Mouse (Mus musculus) skeletal muscle tissue, adult 2 months (tissue): ENCODE measurements at regions not wholly inside any gene's neighbourhood (a gene's known extent, or its start where the extent isn't known, plus 50 kb on each side); places are given as distances from the start of the nearest gene placed in this dataset.

Experiments
- DNase-seq: peaks from one replicate; pipeline ENCODE4 v3.0.0-alpha.2; 2012; ENCODE audit warnings: low read depth, low spot score

DNA sequence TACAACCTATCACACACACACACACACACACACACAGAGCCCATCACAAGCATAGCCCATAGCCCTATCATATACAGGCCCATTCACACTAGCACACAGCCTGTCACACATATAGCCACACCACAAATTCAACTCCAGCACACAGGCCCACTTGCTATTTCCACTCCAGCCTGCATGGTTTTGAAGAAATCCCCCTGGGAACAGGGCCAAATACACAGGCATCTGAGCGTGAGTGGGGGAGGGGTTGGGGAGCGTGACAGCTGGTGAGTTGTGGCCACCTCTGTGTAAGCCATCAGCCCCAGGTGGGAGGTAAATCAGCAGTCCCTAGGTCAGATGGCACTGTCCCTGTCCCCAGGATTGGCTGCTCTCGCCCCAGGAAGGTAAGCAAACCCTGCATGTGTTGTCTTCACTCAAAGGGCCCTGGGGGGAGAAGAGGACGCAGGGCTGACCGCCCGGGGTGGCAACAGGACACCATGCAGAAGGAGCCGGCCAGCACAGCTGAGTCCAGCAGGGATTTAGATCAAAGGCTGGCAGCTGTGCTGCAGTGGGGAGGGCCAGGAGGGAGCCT is 153.6 kb upstream of the Gm3448 start:
- peak; percentile 96 for DNase-seq

DNA sequence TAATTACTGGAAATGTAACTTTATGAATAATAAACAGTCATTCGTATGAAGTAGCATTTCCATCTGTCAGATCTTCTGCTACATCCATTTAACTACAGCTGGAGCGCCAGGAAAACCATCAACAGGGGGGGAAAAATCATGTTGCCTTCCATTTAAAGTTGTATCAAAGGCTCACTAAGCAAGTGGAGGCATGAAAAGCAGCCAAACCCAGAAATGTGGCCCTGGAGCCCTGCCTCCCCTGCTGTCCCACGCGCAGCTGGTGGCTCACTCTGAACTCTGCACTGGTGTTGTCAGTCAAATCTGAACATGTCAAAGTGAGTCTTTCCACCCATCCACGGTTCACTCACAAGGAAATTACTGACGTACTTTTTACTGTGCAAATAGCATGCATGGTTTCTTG is 152.5 kb upstream of the Gm3448 start:
- no peak for DNase-seq

DNA sequence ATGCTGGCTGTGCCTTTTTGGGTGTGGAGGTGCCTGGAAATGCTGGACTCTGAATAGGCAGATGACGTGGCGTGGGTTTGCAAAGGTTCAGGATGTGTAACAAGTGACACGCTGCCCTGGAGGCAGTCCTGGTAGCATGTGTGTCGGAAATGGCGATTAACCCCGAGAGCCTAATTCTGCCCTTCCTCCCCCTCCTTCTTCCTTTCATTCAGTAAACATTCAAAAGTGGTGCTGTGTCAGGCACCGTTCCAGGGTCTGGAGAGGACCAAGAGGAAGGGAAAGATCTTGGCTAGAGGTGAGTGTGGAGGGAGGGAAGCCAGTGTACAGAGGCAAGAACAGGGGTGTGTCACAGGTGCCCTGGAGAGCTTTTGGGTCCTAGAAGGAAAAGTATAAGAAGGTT is 151.5 kb upstream of the Gm3448 start:
- peak; percentile 25 for DNase-seq

DNA sequence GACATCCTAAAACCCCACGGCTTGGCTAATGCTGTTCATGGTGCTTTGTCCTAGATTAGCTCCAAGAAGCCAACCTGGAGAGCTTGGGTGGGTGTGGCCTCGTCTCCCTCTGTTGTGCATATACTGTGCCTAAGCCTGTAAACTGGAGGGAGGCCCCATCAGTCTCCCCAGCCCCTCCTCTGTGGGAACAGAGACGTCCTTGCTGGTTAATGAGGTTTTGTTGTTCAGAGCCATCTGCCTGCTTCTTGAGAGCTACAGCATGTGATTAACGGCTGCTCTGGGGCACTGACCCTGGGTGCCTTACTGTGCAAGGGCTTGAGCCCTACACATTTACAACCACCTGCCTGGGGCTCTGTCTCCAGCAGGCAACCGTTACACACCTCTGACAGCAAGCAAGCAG is 143.9 kb upstream of the Gm3448 start:
- DNase-seq: no peak

DNA sequence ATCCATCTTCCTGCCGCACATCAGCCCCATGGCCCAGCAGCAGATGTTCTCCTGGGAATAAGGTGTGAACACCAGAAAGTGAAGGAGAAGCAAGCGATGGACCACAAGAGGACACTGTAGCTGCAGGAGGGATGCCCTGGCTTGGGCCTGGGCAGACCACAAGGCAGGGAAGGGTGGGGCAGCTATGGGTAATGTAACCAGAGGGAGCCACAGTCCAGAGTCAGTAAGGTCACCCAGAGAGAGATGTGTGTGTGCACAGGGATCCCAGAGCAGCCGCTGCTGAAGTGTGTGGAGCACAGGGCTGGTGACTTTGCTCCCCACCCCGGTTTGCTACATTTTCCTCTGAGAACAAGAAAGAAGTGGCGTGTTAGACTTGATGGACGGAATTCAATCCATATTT is 142.5 kb upstream of the Gm3448 start:
- DNase-seq: peak; percentile 70

DNA sequence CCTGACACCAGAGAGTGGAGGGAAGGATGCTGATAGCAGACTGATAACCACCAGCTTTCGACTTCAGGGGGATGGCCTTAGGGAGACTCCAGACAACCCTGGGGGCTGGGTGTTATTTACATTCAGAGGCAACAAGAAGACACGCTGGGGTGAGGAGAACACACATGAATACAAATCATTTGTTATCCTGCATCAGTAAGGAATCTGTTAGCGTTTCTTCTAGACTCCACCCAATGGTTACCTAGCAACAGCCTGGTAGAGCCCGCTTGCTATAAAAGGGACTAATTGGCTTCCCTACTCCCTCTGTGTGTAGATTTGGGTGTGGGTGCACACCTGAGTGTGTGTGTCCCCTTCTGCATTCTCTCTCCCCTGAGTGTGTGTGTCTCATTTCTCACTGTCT is 140.8 kb upstream of the Gm3448 start:
- no peak for DNase-seq

DNA sequence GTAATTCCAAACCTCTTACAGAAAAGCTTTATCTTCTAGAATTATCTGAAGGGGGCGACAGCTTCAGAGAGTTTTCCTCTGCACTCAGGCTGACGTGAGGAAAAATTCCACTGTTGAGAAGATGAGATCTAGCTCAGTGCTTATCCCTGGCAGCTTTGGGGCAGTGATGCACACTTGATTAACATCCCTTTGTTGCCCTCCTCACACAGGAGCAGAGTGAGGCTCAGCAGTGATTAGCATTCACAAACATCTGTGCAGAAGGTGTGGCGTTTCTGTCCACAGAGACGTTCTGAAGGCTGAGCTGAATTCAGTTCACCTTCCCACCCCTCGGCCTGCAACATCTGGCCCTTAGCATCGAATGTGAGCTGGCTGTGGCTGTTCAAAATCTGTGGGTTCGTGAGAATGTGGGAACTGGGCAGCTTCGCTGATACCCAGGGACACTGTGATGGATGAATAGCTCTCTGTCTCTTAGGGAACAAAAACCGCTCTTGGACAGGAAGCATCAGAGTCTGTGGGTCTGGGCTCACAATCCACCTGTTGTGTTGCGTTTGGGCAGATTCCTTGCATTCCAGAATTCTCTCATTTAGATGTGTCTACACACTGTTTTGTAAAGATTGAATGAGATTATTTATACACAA is 139.0 kb upstream of the Gm3448 start:
- no peak for DNase-seq

DNA sequence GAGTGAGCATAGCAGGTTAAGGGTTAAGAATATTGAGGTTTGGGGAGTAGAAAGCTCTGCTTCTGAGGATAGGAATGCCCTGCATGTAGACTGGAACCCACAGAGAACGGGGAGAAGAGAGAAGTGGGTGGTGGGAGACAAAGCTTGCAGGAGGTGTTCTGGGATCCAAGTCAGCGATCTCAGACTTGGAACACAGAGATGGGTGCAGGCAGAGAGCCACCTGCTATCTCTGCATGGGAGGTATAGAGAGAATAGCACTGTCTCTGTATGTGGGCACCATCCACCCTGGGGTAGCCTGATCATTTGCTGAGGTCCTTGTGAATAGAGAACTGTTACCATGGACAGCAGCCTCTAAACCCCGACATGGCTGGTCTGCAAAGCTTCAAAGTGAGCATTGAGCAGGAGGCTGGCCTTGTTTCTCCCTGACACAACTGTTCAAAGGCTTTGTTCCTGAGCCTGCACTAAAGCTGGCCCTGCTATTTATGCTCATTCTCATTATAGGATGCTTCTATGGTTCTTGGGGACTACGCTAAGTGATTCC is 138.1 kb upstream of the Gm3448 start:
- DNase-seq: no peak

DNA sequence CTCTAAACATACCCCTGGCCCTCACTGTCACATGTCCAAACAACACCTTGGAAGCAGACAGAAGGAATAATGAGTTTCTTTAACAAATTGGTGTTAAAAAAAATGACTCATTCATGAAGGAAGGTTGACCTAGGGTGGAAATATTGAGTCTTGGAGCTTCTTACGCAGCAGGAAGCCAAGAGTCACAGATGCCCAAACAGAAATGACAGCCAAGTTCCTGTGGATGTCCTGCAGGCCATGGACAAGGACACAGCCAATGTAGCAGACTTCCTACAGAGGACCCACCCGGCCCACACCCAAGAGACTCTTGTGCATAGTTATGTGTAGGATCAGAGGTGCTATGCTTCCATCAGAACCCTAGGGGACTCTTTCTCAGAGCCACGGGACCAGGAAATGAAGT is 136.1 kb upstream of the Gm3448 start:
- DNase-seq: no peak

DNA sequence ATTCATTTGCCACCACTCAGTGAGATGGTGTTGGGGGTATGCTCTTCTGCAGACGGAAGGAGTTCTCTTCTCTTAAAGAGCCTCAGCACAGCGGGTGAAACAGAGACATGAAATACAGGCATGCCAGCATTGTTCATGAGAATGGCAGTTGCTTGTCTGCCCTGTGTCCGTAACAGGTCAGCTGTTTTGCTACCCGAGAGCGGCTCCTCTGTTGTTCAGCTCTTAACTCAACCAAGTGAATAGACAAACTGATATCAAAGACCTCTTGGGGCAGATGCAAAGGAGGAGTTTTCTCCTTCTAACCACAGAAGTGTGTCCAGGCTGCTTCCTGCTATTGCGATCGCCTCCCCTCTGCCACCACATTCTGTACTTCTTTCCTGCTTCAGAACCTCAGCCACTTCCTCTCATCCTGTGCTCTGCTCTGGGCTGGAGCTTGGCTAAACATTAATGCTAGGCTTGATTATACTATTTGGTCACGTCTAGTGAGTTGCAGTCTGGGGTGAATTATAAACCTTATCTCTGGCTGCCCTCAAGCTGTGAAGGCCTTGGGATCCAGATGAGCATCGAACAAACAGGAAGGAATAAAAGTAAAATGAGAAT is 133.1 kb upstream of the Gm3448 start:
- no peak for DNase-seq

DNA sequence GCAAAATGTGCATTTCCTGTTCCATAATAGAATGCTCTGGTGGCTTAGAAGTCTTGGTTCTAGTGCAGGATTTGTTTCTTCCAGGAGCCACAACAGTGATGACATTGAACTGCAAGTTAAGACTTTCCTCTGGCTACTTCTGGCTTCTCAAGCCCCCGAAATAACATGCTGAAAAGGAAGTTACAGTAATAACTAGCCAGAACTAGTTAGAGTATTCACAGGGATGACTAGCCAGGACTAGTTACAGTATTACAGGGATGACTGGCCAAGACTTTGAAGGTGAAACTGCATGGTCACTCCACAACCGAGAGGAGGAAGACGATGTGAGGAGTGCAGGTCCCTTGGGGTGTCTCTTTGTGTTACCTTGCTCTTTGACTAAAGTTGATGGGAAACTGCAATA is 126.6 kb upstream of the Gm3448 start:
- no peak for DNase-seq

DNA sequence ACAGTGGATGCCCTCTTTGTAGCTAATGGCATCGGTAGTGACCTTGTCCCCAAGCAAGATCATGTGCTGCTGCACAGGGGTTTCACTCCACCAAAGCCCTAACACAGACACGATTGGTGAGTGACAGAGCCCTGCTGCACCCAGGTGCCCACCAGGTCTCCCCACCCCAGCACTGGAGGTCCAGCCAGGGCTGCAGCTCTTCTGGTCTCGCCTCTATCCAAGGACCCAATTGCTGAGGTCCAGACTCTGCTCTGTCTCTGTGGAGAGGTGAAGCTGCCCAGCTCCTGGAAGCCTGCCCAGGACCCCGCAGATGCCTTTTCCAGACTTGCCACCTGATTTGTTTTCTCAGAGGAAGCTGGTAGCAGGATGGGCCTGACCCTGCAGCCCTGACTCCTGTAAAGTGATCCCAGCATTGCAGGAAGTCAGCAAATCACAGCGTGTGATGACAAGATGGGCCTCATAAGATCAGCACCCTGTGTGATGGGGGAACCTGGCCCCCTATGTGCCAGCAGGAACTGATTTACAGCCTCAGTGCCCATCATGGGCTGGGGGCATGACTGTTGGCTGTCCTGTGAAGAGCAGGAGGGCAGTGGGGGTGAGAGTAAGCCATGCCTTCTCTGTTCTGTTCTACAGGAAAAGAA is 116.5 kb upstream of the Gm3448 start:
- DNase-seq: no peak

DNA sequence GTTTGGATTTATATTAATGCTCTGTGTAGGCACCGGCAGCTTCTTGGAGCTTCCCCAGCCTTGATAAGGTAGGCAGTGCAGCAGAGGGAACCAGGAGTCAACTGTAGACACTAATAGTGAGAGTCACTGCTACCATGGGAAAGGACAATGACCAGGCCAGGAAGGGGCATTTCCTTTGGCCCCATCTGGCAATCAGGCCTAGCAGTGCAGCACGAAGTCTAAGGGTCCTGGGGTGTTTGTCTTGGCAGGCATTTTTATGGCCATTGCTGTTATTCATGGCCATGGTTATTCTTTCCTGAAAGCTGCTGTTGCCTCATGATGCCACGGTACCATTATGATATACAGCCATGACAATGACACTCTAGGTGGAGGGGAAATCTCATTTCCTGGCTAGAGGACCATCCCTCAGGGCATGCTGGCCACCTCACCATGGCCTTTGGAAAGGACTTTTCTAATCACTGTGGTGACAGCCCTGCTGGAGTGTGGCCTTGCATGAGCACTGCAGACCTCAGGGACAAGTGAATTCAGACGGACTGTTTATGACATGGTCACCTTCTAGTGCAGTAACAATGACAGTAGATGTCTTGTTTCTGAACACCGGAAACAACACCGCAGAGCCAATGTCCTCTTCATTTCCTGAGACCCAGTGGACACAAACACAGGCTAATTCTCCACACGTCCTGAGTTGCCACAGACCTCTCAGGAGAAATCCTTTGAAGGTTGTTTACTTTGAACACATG is 111.8 kb upstream of the Gm3448 start:
- DNase-seq: no peak

DNA sequence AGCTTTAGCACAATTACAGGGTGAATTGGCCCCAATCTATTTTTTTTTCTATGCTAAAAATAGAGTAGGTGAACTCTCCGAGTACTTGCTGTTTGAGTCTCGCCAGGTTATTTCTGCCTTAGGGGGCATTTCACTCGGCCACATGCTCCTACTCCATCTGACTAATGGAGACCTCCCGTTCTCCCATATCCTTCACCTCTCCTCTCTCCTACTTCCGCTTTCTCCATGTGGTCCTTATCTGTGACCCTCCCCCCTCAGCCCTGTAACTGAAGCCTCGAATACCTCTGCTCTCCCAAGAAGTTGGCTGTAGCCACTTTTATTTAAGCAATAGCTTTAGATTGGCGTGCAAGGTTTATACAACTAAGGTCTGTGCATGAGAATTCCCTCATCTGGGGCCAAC is 111.1 kb upstream of the Gm3448 start:
- DNase-seq: no peak

DNA sequence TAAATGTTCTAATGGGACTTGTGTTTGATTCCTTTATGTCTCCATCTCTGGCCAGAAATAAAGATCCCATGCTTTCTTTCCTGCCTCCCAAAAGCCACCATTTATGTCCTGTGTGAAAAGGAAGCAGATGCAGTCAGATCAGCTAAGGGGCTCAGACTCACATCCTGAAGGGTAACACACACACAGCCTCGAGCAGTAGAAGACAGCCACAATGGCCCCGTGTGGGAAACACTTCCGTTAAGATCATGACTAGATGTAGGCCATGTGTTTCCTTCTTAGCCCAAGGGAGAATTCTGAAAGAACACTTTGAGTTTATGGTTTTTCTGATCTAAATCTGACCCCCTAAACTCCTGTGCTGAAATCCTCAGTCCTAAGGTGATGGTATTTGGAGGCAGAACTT is 110.4 kb upstream of the Gm3448 start:
- DNase-seq: no peak

DNA sequence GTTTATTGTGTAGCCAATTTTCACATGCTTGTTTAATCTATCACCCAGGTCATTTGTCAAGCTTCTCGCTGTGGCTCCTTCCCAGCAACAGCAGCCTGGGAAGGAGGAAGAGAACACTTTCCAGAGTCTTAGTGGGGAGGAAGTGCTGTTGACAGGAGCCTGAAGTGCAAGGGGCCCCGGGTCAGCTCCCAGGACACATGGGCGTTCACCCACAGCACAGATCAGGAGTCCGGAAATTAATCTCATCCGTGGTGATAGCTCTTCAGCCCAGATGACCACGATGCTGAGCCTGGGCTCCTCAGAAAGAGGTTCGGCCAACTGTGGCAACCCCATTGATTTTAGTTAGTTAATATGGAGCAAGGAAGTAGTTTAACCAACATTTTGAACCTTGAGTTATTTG is 105.3 kb upstream of the Gm3448 start:
- no peak for DNase-seq

DNA sequence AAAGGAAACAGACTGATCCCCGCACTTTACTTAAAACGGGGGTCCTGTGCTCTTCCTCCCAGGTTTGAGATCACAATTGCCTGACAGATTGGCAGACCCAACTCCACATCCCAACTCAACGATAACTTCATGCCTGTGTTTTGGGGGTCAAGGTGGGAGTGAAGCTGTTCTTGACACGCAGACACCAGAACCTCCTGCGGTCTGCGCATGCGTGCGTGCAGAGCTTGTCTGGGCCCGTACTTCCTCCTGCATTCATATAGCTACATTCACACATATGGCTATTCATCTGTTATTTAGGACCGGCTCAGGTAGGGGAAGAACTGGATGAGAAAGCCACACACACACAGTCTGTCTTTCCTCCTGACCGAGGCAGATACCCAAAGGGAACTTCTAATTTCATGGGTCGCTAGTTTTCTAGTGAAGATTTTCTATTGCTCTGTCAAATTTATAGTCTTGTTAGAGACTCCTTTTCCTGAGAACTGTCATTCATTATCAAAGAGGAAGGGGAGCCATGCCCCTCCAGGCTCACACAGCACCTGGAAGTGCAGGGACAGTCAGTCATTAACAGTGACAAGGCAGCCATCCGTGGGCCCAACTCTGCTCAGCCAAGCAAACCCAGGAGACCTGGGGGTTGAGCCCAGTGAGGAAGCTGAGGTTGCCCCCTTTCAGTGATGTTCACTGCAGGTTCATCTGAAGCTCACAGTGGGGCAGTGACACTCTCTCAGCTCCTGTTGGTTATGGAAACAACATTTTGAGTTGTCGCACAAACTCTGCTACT is 104.0 kb upstream of the Gm3448 start:
- no peak for DNase-seq

DNA sequence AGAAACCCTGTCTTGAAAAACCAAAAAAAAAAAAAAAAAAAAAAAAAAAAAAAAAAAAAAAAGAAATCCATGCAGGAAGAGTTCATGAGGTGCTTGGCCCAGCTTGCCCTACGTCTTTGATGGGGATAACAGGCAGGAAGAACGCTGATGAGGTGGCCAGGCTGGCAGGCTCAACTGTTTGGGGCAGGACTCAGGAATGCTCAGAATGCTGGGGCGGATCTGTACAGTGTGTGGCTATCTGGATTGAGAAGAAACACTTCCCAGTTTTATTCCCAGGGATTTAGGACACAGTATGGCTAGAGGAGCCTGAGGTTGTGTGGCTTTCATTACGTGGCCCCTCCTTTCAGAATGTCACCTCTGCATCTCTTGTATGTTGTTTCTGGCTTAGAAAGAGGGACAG is 99.1 kb upstream of the Gm3448 start:
- DNase-seq: peak; percentile 34
